ENCODE assay signal across 15 mouse cellular contexts in the genomic region with DNA sequence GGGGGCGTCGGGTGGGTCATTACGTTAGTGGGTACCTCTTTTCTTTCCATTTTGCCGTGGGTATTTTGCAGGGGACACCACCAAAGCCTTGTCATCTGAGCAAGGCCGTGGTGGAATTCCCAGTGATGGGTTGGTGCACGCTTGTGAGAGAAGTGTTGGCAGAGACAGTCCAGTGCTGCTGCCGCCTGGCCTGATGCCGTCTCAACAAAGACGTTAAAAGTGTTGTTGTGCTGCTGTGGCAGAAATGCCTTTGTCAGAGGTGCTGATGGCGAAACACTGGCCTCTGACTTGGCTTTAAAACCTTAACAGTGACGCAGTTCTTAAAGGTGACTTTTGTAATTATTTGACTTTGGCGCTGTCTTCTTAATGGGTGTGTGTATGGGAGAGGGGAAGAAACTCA. TPM values are rescaled to one million over a fixed set of nuclear protein-coding genes. Genes with fewer than 3 reads are reported as not detected.
DNase-seq lines count a peak whose midpoint lies in the region; ATAC-seq and TF ChIP-seq lines count a peak whose summit lies in the region.
"Had no signal": no experiment of that assay in that cellular context is flagged by ENCODE, and none has a peak within 500 bp of the region (broad histone marks: within the 10 kb centered on the region; RNA-seq: fewer than 3 reads in every experiment).

No protein-coding gene starts in this region.

- H3K9ac ChIP-seq in heart, adult 2 months (ENCODE audit: low read depth, low read length), result no peak overlapping the region
- H3K9ac ChIP-seq in liver, postnatal 0 days (replicated peaks), result no peak overlapping the region
- no peak overlapping the region for H3K9ac ChIP-seq in heart, postnatal 0 days (replicated peaks; ENCODE audit: low read depth, low read length)
- H3K9ac ChIP-seq: hindbrain, embryonic 14.5 days; intestine, embryonic 15.5 days had no signal

- H3K9me3 ChIP-seq in liver, postnatal 0 days (ENCODE audit: low read length), result no peaks in the 10 kb centered on the region
- H3K9me3 ChIP-seq in heart, postnatal 0 days (replicated peaks; ENCODE audit: control insufficient read depth, low read length), result no peaks in the 10 kb centered on the region
- H3K9me3 ChIP-seq: intestine, embryonic 15.5 days had no signal

- peak overlapping the region; percentile 18; the same call in 1 of the 2 replicates for H3K4me2 ChIP-seq in liver, postnatal 0 days (ENCODE audit: low read depth, low read length)
- H3K4me2 ChIP-seq in heart, postnatal 0 days (ENCODE audit: low read depth, low read length), result no peak overlapping the region
- H3K4me2 ChIP-seq: hindbrain, embryonic 14.5 days; intestine, embryonic 15.5 days had no signal

- no peaks in the 10 kb centered on the region for H3K4me1 ChIP-seq in heart, adult 2 months (ENCODE audit: control insufficient read depth, insufficient read depth, low read length)
- peaks cover 8% of the 10 kb centered on the region; the same call in 1 of the 2 replicates for H3K4me1 ChIP-seq in liver, postnatal 0 days (ENCODE audit: insufficient read depth)
- peaks cover 16% of the 10 kb centered on the region for H3K4me1 ChIP-seq in heart, postnatal 0 days (ENCODE audit: control insufficient read depth, insufficient read depth)

- peak in 1 of 2 experiments; percentile 31 for DNase-seq in heart, adult 2 months
- DNase-seq in heart, adult 11 months, result no peak
- DNase-seq in liver, postnatal 0 days, result no peak
- DNase-seq in liver, result no peak
- DNase-seq in fat pad, adult 2 months (ENCODE audit: extremely low read depth, low read depth, low spot score), result peak; percentile 78
- DNase-seq in heart, postnatal 0 days (ENCODE audit: low spot score), result no peak
- no peak for DNase-seq in gastrocnemius, adult 8-10 months (ENCODE audit: low spot score in 2 of 2)
- DNase-seq: cerebellum, adult 11 months; cerebellum, postnatal 14 days; layer of hippocampus, postnatal 36 days; thymus, postnatal 25 days had no signal

- no peaks in the 10 kb centered on the region for H3K36me3 ChIP-seq in heart, adult 2 months (ENCODE audit: control insufficient read depth, insufficient read depth, low read length)
- no peaks in the 10 kb centered on the region for H3K36me3 ChIP-seq in liver, postnatal 0 days (replicated peaks; ENCODE audit: insufficient read depth, low read length)
- no peaks in the 10 kb centered on the region for H3K36me3 ChIP-seq in heart, postnatal 0 days (replicated peaks; ENCODE audit: control insufficient read depth, insufficient read depth, low read length)
- H3K36me3 ChIP-seq: G1E; intestine, embryonic 15.5 days had no signal

- WGBS in heart, adult 2 months, result 52% methylated on average over 12 of the region's 12 CpGs
- 39% methylated on average over 12 of the region's 12 CpGs for WGBS in liver, postnatal 0 days (ENCODE audit: insufficient replicate concordance)
- 34% methylated on average over 12 of the region's 12 CpGs for WGBS in heart, postnatal 0 days

- no peak for TF ChIP-seq POLR2A in heart, adult 2 months (IDR thresholded peaks at IDR 0.05; ENCODE audit: insufficient read depth, low read depth, low read length)

- TF ChIP-seq CTCF in heart, adult 2 months (IDR thresholded peaks at IDR 0.05), result no peak
- TF ChIP-seq CTCF in liver, postnatal 0 days (IDR thresholded peaks at IDR 0.05; ENCODE audit: low read depth), result no peak
- no peak for TF ChIP-seq CTCF in heart, postnatal 0 days (IDR thresholded peaks at IDR 0.05; ENCODE audit: low read depth)

- no peak overlapping the region for H3K27ac ChIP-seq in heart, adult 2 months
- H3K27ac ChIP-seq in liver, postnatal 0 days (ENCODE audit: low read depth), result peak overlapping the region; percentile 29; the same call in 1 of the 2 replicates
- H3K27ac ChIP-seq in heart, postnatal 0 days (ENCODE audit: low read depth), result peak overlapping the region; percentile 54
- H3K27ac ChIP-seq: hindbrain, embryonic 14.5 days; intestine, embryonic 15.5 days had no signal

- H3K79me2 ChIP-seq in heart, adult 2 months (replicated peaks; ENCODE audit: control insufficient read depth, insufficient read depth, low read length), result no peaks in the 10 kb centered on the region

- no peak overlapping the region for H3K4me3 ChIP-seq in heart, adult 2 months
- no peak overlapping the region for H3K4me3 ChIP-seq in liver, postnatal 0 days (ENCODE audit: low read depth, low read length)
- H3K4me3 ChIP-seq in heart, postnatal 0 days (ENCODE audit: low read depth, low read length), result no peak overlapping the region
- H3K4me3 ChIP-seq: intestine, embryonic 15.5 days had no signal

- 0 out of 2 replicates have a peak, but pooled peaks have one; percentile 34 for TF ChIP-seq EP300 in heart, adult 2 months (IDR thresholded peaks at IDR 0.05; ENCODE audit: insufficient read depth, low read depth, low read length)
- TF ChIP-seq EP300 in liver, postnatal 0 days (IDR thresholded peaks at IDR 0.05; ENCODE audit: low read depth), result no peak
- TF ChIP-seq EP300 in heart, postnatal 0 days (IDR thresholded peaks at IDR 0.05; ENCODE audit: low read depth), result no peak

- intact Hi-C loops in heart, adult 2 months (cut with DNase I), result no loop called here

- no peak for ATAC-seq in liver, postnatal 0 days
- ATAC-seq in heart, postnatal 0 days (ENCODE audit: insufficient read depth, low read depth), result peak; percentile 66; the same call in 1 of the 2 replicates
- ATAC-seq: intestine, embryonic 15.5 days had no signal

- no peaks in the 10 kb centered on the region for H3K27me3 ChIP-seq in heart, adult 2 months (ENCODE audit: control insufficient read depth, insufficient read depth, low read length)
- no peaks in the 10 kb centered on the region for H3K27me3 ChIP-seq in liver, postnatal 0 days (ENCODE audit: insufficient read depth, low read length)
- no peaks in the 10 kb centered on the region for H3K27me3 ChIP-seq in heart, postnatal 0 days (ENCODE audit: control insufficient read depth, insufficient read depth, low read length)
- H3K27me3 ChIP-seq: intestine, embryonic 15.5 days had no signal

RNA-seq across cellular contexts. Expression of a gene that starts 34.8 kb away (rescaled TPM):
- 10 to 100 TPM; 16.6 to 18.7 TPM for total RNA-seq in heart, adult 2 months (2021)
- 9.8 and 14.0 TPM in 2 replicates for polyA plus RNA-seq in heart, adult 2 months (2012; rRNA removed)
- 0.73 and 0.78 TPM in 2 replicates for polyA plus RNA-seq in liver, postnatal 0 days (2015; fragmentation: Nextera tagmentation; extraction: Ambion mirVana)
- total RNA-seq in heart, postnatal 0 days (2014; rRNA removed; ENCODE audit: low replicate concordance), result 42.8 and 51.3 TPM in 2 replicates
- polyA plus RNA-seq in heart, postnatal 0 days (2015; fragmentation: Nextera tagmentation; extraction: Ambion mirVana), result 4.0 and 5.1 TPM in 2 replicates
- total RNA-seq in gastrocnemius, adult 8-10 months (2022), result 1 to 10 TPM; 1.5 to 2.1 (median 2.0) TPM
- total RNA-seq: megakaryocyte progenitor cell, adult 5-6 weeks had no signal
- polyA plus RNA-seq: G1E had no signal

Comparison
In these comparisons a context has a peak if more than half of its experiments do, and no peak if none do; other contexts are left out.
1. RNA of a gene that starts 34.8 kb away (total RNA-seq): 42.8 to 51.3 TPM in heart, postnatal 0 days and 16.6 to 18.7 TPM in heart, adult 2 months; 1.5 to 2.1 TPM in gastrocnemius, adult 8-10 months; every median in the first group is over 4 times any median in the second.